Mouse (Mus musculus): ENCODE data around the gene Olfr669. TPM values are rescaled to one million over a fixed set of nuclear protein-coding genes. Genes with fewer than 3 reads are reported as not detected.

The Olfr669 gene
- total RNA-seq (2023), result not detected

DNA sequence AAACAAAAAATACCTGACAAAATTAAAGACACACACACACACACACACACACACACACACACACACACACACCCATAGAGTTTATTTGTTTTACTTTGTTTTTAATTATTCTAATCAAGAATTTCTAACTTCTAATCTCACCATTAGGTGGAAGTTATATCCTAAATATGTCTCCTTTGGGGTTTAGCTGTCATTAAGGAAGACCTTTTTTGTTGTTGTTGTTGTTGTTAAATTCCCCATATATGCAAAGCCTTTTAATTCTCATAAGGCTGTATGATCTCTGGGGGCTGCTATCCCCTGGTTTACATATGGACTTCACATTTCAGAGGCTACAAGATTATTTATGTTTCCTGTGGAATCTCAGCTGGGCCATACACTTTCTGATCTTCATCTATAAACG, at the start of gene Olfr669:
Olfr669 (plus strand) TSS at position 301 of the 400 bp plus-strand sequence.

DNA sequence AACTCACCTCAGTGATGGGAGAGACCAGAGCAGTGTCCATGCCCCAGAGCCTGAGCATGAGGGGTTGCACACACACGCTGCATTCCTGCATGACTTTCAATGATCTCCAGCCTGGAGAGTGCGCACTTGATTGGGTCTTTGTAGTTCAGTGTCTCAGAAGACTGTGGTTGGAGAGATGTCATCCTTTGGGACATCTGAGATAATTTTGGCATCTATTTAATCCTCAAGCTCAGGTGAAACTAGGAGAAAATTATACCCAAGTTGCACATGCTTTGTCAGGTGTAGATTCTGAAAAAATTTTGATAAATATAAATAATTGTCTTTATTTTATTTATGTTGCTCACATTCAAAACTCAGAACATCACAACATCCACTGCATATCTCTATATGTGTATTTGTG, 38.2 kb upstream of the Olfr669 start, which contains the start of gene Olfr666:
Olfr666 (minus strand) TSS at position 101 of the 400 bp plus-strand sequence.

DNA sequence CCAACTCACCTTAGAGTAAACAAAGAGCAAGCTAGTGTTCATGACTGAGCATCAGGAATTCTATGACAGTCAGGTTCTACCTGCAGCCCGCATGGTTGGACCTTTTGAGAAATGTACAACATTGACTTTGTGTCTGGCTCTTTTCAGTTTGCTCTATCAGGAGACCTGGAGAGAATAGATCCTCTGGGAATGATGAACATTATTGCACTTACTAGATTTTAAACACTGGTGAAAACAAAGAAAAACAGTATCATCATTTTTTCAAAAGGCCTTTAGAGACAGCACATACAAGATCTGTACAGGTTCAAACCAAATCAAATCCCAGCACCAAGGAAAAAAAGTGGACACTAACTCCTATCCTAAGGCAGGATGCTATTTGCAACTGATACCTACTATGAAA, 12.7 kb upstream of the Olfr669 start, which contains the start of gene Olfr667:
Olfr667 (minus strand) TSS at position 101 of the 400 bp plus-strand sequence.

DNA sequence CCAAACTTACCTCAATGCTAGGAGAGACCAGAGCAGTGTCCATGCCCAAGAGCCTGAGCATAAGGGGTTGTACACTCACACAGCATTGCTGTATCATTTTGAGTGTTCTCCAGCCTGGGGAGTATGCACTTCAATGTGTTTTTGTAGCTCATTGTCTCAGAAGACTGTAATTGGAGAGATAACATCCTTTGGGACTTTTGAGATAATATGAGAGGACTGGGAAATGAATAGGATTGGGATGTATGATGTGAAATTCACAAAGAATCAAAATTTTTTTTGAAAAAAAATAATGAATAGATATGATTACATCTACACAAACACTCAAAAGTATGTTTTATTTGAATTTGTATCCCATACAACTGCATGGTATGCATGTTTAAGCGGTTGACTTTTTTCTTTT, 6.1 kb upstream of the Olfr669 start, which contains the start of gene Olfr668:
Olfr668 (minus strand) TSS at position 101 of the 400 bp plus-strand sequence.

DNA sequence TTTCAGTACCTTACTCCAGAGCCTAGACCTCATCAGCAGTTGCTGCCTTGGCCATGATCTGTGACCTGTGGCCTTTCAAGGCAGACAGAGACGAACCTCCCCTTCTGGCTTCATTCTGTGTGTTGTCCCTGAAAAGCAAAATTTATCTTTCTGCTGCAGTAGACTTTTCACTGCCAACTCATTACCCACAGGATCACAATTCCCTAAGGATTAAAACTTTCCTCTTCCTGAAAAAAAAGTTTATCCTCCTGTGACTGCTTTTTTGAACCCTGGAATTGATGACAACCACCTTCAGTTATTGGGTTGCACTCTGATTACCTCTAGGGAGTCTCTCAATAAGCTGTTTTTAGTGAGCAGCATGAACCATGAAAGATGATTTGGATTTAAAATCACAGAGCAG, 28.5 kb downstream of the Olfr669 start, which contains the start of gene Olfr670:
Olfr670 (minus strand) TSS at position 101 of the 400 bp plus-strand sequence.

DNA sequence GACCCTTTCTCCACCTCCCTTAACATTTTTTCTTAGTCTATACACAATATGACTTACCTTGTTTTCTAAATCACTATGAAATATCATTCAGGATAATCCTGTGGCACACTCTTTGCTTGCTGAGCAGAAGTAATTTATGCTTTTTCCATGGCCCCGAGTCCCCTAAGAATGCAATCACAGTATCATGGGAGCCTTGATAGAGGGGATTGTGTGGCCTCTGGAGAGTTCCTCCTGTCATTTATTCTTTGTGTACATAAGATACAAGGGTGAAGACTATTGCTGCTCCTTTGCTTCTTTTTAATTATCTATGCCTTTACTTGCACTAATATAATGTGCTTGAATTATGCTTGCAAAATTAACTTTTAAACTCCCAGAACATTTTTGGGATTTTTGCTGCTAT, 45.0 kb downstream of the Olfr669 start, which contains the start of gene Olfr671:
Olfr671 (minus strand) TSS at position 101 of the 400 bp plus-strand sequence.

Other genes with a start within 250 kb of the Olfr669 start
- gene Olfr661, start 247.7 kb upstream of the Olfr669 start, total RNA-seq (2023), result not detected
- gene Usp17le, start 156.8 kb upstream of the Olfr669 start, total RNA-seq (2023), result not detected
- gene Usp17lb, start 91.6 kb upstream of the Olfr669 start, total RNA-seq (2023), result not detected
- under 1 TPM in 1 of 2 experiments, not detected in 1; 0.13 TPM for gene Usp17la, start 77.2 kb upstream of the Olfr669 start, total RNA-seq (2023)
- not detected for gene Olfr665, start 56.2 kb upstream of the Olfr669 start, total RNA-seq (2023)
- not detected for gene Olfr666, start 38.3 kb upstream of the Olfr669 start, total RNA-seq (2023)
- not detected for gene Olfr667, start 12.8 kb upstream of the Olfr669 start, total RNA-seq (2023)
- not detected for gene Olfr668, start 6.2 kb upstream of the Olfr669 start, total RNA-seq (2023)
- gene Olfr670, start 28.4 kb downstream of the Olfr669 start, total RNA-seq (2023), result not detected
- not detected for gene Olfr671, start 44.9 kb downstream of the Olfr669 start, total RNA-seq (2023)
- not detected for gene Olfr672, start 67.8 kb downstream of the Olfr669 start, total RNA-seq (2023)
- not detected for gene Olfr675, start 94.2 kb downstream of the Olfr669 start, total RNA-seq (2023)
- gene Olfr676, start 98.5 kb downstream of the Olfr669 start, total RNA-seq (2023), result not detected
- gene Olfr677, start 117.1 kb downstream of the Olfr669 start, total RNA-seq (2023), result not detected
- not detected for gene Olfr678, start 130.2 kb downstream of the Olfr669 start, total RNA-seq (2023)
- gene Olfr679, start 147.0 kb downstream of the Olfr669 start, total RNA-seq (2023), result not detected
- gene Olfr680-ps1, start 158.6 kb downstream of the Olfr669 start, total RNA-seq (2023), result not detected
- gene Olfr681, start 182.6 kb downstream of the Olfr669 start, total RNA-seq (2023), result not detected
- not detected for gene Olfr683, start 212.8 kb downstream of the Olfr669 start, total RNA-seq (2023)
- gene Olfr684, start 229.4 kb downstream of the Olfr669 start, total RNA-seq (2023), result not detected

Measured in neutrophil, adult 83 days (primary cell).